Mouse (Mus musculus) brain, embryonic 14.5 days (tissue): ENCODE data around the gene Odf3l1.

Experiments
- CTCF ChIP-seq: fragments of 200-500 bp; IDR thresholded peaks from 2 replicates; pipeline ENCODE4 v1.5.1; 2012; ENCODE audit warnings: inconsistent platforms, mild to moderate bottlenecking, moderate library complexity, borderline replicate concordance; ENCODE audit not compliant: insufficient read depth, insufficient read length; ENCODE audit errors: extremely low read depth
- POLR2A ChIP-seq: fragments of 200-500 bp; IDR thresholded peaks from 2 replicates; pipeline ENCODE4 v1.6.1; 2012; ENCODE audit warnings: mild to moderate bottlenecking, inconsistent platforms, borderline replicate concordance; ENCODE audit not compliant: poor library complexity, insufficient read depth, insufficient read length, severe bottlenecking; ENCODE audit errors: extremely low read depth

GRCm38 (mm10) chr9:56886113-56886512 lies 21.6 kb upstream of the Odf3l1 start:
- TF ChIP-seq POLR2A = no peak
- TF ChIP-seq CTCF = peak; percentile 60; the same call in 1 of the 2 replicates
